Mouse (Mus musculus) cerebellum, adult 8-10 months (tissue): Measurements from ENCODE around the gene Smarcal1.
A peak's percentile ranks its signal among the peaks of the same experiment; 100 is the strongest.

ENCODE experiments used
- DNase-seq: peaks from one replicate; pipeline ENCODE4 v3.0.0; 2022

Smarcal1 gene

DNA sequence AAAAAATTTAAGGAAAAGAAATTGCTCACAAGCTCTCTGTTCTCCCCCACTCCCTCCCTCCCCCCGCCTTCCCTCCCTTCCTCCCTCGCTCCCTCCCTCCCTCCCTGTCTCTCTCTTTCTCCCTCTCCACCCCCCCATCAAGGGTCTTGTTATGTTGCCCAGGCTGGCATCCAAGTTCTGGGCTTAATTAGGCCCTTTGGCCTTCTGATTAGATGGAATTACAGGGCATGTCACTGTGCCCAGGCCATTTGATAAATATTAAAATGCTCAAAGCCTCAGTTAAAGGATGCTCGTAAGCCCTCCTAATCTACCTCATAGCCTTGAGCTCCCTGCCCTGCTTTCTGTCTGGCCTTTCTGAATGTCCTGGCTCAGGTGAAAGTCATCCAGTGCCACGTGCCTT, 7.6 kb downstream of the Smarcal1 start:
- no peak for DNase-seq

DNA sequence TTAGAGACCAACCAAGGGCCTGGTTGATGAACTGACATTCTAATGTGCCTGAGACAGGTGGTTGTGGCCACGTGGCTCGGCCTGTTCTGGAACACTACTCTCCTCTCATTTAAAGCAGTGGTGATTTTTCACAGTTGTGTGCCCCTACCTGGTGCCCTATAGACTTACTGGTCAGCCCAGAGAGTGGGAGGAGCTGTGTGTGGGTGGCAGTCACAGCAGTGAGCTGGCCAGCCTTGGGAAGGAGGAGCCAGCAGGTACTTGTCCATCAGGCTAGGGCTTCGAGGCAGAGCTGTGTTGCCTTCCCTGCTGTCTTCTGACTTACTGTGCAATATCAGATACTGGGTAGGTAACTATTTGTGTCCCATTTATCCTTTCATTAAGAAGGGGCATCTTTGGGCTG, 9.3 kb downstream of the Smarcal1 start:
- no peak for DNase-seq

DNA sequence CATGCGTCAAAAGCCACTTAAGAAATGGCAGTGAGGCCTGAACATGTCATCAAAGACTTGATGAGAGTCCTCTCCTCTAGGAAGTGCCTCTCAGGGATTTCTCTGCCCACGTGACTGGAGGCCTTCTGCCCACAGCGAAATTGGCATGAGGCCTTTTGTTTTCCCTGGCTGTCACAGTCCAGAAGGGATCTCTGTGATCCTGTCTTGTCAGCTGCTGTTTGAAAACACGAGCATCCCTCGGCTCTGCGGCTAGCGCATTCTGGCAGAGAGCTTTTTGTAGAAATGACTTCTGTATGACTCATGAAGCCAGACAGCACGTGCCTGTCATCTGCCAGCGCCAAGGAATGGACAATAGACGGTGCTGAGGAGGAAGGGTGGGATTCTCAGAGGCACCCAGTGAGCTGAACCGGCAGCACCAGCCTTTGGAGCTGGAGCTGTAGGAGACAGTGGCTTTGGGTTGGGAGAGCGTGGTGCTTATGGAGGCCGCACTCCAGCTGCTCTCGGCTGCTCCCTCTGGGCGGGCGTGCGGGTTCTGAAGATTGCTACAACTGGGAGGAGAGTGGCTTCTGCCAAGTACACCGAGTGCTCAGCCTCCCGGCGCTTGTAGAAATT, 10.4 kb downstream of the Smarcal1 start:
- DNase-seq = peak; percentile 53

DNA sequence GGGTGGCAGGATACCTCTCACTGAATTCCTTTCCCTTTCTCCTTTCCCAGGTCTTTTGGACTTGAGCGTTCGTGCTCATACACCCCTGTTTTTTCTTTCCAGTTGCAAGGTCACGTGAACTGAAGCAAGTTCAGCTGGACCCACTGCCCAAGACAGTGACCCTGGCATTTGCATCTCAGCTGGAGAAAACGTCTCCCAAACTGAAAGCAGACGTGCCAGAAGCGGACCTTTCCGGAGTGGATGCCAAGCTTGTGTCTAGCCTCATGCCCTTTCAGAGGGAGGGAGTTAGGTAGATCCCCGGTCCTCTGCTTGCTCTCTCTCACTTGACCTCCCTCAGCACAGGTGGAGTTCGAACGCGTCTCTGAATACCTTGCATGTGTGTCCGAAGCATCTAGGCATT, 12.6 kb downstream of the Smarcal1 start:
- no peak for DNase-seq

DNA sequence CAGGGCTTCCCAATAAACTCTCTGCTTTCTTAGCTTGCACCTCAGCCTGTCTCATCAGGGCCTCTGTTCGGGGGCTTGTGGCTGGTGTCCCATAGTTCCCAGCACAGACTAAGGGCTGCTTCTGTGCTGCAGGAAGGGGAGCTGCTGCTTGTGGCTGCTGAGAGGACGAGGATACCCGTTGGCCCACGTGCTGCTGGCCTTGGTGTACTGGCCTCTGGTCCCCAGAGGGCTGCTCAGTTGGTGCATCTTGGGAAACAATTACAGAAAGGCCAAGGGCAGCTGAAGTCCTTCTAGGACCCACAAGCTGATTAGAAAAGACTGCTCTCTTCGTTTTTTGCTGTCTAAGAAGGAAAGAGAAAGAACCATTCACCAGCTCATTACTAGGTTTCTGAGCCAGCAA, 13.2 kb downstream of the Smarcal1 start:
- DNase-seq = no peak

DNA sequence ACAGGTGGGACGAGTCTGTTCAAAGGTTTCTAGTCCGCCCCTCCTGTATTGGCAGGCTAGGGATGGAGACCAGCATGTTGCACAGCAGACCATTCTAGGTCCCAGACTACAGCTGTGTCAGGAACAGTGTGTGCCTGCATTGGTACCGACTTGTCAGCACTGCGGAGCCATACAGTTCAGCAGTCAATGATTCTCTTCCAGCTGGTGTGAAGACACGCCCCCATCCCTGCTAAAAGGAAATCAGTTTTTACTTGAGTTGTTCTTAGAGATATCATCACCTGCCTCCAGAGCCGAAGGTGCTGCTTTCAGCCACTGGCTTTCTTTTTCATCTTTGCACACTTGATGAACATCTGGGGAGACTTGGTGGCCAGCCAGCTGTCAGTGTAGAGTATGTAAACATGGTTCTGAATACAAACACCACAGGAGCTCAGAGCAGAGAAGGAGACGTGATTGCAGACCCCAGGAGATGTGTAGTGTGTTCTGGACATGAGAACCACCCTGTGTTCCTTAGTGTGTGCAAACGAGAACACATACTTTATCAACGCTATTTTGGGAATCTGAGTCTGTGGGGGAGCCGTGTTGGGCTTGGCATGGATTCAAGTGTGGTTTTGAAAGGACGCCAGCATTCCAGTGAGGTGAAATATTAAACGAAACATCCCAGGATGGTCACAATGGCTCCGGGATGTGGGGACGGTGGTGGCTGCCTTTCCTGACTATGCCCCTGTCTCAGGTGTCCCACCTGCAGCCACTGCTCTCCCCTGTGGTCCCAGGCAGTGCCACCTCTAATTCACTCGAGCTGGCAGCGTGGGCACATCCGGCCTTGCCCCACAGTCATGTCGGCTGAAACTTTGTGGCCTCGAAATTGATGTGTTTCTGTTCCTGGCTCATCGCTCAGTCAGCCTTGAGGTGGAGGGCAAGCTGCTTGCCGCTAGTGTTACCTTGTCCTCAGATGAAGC, 16.4 kb downstream of the Smarcal1 start:
- no peak for DNase-seq

DNA sequence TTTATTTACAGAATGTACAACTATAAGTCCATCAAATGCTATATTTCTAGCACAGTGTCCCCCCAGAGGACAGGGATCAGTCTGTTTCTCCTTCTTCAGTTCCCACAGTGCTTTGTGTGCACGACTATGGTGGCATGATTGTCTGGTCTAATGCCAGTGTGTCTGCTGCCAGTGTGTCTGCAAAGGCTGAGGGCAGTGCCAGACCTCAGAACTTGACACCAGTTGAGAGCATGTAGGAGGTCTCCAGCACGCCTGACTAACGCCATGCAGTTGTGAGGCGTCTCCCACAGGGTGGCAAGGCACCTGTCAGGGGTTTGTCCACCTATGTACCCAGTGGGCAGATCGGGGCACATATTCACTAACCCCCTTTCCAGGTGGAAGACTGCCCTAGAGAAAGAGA, 17.7 kb downstream of the Smarcal1 start:
- no peak for DNase-seq

DNA sequence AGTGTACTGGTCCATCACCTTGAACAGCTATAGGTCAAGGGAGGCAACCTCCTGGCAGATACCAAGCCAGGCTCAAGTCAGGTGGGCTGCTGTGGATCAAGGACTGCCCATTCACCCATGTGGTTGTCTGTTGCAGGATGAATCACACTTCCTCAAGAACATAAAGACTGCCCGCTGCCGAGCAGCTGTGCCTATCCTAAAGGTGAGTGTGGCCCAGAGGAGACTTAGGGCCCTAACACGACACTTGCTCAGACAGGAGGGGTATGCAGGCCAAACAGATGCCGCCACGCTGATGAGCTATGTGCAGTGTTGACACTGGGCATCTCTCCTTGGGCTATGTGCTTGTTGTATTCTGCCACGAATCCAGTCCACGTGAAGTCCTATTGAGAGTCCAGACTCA, 18.2 kb downstream of the Smarcal1 start:
- no peak for DNase-seq

DNA sequence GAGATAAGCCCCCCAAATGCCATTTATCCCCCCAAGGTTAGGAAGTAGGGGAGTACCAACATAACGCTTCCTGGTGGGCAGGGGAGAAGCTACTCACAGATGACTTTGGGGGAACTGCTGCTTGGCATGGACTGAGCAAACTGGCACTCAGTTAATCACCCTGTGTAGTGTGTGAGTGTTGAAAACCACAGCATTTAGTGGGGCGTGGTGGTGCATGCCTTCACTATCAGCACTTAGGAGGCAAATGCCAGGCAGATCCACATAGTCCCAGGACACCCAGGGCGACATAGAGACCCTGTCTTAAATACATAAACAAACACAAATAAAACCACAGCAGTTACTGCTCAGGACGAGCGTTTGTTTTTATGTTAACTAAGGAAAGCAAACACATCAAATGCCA, 19.1 kb downstream of the Smarcal1 start:
- DNase-seq = no peak

DNA sequence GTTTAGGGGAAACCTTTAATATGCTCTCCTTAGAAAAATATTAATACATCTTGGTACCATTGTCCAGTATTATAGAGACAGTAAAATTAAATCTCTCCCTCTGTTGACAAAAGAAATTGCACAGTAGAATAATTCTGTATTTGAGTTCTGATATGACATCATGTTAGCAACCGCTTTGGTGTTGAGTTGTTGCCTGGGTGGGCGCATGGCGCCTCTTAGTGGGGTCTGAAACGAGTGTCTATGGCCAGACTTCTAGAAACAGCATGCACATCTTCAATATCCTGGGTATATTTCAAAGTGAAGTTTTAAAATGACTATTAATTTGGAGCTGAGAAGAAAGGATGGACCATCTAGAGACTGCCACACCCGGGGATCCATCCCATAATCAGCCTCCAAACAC, 19.8 kb downstream of the Smarcal1 start:
- no peak for DNase-seq

DNA sequence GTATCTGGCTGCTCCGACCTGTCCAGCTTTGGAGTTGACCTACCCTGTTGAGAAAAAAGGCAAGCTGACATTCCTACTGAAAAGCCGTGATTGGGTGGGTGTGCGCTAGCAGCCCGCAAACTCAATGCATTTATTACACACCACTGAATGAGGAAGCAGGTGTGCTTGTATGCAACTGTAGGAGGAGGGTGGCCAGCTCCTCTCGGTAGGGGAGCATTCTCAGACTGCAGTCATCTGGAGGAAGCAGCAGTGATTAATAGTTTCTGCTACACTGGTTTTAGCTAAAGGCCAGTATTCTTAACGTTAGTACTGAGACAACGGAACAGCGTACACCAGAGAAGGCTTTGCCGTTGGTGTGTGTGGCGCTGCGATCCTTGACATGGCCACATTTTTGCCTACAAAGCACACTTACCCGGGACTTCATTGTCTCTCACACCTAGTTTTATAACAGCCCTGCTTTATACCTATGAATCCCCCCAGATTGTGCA, 23.2 kb downstream of the Smarcal1 start:
- no peak for DNase-seq

DNA sequence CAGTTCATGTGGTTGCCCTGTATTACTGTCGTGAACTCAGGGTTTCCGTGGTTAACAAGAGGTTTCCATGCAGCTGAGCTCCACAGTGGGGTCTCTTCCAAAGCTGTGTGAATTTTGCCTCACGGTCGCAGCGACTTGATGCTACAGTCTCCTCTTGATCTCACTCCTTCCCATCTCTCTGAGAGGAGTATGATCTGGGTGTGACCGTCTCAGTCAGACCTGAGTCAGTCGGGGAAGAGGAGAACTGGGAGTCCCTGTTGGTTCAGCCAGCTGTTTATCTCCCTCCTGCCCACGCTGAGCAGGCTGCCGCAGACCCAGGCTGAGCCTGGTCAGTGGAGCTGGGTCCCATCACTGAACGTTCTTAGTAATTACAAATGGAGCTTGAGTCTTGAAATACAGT, 26.1 kb downstream of the Smarcal1 start:
- no peak for DNase-seq

DNA sequence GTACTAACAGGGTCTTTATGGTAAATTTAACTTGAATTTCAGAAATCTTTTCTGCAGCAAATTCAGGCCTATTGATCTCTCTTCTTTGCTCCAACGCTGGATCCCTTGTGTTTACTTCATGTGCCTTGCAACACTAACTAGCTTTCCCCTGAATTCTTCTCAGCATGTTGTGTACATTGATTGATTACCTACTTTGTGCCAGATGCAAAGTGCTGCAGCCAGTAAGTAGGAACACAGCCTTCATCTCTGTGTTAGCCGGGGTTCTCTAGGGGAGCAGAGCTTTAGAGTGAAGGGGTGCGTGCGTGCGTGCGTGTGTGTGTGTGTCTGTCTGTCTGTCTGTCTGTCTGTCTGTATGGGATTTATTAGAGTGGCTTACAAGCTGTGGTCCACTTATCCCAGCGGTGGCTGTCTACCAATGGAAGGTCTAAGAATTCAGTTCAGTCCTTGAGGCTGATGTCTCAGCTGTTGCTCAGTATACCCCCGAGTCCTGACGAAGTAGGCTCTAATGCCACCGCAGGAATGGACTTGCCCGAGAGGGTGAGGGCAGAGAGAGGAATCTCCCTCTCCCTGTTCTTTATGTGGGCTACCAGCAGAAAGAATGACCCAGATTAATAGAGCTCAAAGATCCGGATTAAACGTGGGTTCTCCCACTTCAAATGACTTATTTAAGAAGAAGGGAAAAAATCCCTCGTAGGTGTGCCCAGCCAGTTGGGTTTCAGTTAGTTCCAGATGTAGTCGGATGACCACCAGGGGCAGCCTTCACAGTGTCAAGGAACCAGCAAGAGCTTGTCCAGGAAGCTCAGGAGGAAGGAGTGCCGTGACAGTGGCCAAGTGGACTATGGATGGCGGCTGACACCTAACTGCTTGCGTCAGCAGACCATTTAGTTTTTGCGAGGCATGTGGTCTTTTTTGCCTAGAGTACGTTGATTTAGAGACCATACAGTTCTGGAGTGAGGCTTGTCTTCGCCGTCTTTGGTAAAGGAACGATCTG, 27.1 kb downstream of the Smarcal1 start:
- DNase-seq = no peak

DNA sequence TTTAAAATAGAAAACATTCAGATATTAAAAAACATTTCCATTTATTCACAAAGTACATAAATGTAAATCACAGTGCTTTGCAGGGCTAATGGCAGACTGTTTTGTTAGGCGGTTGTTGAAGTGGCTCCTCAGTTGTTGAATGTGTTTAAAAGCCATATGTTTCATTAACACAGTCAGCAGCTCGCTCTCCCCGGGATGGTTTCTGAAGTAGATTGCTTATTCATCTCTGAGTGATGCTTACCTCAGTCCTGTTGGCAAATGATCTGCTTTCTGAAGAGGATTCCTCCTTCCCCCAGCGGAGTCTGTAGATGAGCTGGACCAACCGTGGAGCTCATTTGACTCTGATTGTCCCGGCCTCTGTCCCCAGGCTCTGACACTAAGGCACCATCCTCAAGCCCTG, 29.1 kb downstream of the Smarcal1 start:
- no peak for DNase-seq

DNA sequence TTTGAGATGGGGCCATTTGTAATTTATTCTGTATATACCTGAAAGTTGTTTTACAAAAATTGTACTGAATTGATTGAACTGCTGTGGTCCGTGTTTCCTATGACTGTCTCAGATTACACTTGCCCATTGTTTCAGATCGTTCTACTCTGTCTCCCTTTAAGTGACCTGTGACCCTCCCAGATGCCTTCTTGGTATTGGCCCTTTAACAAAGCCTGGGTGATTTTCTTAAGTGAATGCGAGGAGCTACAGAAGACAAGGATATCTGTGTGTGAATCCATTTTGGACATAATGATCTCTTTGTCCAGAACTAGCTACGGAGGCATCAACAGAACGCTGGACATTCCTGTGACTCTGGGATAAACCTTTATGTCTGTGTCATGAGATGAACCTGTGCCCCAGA, 52.2 kb downstream of the Smarcal1 start:
- no peak for DNase-seq

DNA sequence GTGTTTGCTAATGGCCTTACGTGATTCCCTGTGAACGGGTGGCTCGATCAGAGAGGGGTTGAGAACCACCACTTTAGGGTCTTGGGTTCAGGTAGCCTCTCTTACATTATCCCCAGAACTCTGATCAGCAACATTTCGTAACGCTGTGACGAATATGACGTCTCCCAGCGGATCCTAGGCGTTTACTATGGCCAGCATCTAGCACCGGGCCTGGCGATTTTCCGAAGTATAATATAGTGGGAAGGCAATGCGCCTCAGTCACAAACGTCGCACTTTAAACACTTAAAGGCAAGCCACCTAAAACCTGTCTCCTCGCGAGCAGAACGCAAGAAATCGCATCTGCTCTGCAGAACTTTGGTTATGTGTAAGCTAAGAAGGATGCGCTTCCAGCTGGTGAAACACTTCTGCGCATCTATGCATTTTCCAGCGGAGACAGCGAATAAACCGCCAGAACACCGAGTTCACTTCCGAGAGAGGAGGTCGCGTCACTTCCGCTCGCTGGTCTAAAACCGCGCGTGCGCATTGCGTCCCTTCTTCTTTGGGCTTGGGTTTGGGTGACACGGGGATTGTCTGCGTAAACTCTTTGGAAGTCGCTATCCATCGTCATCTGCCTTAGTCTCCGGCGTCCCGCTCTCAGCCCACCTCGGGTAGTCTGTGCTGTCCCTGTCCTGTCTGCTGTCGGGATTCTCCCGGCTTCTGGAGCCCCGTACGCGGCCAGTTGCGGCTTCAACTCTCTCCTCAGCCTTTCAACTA, 57.8 kb downstream of the Smarcal1 start:
- DNase-seq = peak; percentile 22

DNA sequence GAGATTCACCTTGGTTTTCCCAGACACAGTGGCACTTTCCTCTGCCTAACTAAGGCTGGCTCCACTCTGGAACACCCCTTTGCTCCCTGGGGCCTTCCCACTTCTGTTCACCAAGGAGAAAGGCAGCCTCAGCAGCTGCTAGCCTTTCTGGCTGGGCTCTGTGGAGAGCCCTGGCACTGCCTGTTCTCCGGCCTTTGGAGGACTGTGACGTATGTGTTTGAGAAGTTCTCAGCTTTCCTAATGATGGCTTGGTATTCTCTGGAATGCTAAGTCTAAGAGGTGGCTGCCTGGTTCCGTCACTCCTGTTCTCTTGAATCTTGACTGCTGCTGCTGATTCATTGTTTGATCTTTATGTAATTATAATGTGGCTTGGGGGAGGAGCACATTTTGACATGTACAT, 90.0 kb downstream of the Smarcal1 start:
- no peak for DNase-seq
